Mouse (Mus musculus) MEL (cell line): ENCODE data around the gene Olfr435. TPM values are rescaled to one million over a fixed set of nuclear protein-coding genes. Genes with fewer than 3 reads are reported as not detected.

Experiments
- DNase-seq: peaks from one replicate; pipeline ENCODE4 v3.0.0; 2011; ENCODE audit warnings: low read depth, low spot score
- H3K27ac ChIP-seq: 2 replicates; pipeline ENCODE4 v1.5.1; 2012; ENCODE audit warnings: low read depth, mild to moderate bottlenecking, control low read depth, low read length, moderate library complexity; ENCODE audit not compliant: control insufficient read depth
- H3K27me3 ChIP-seq, 2 experiments: fragments of 150-350 bp in 1 of 2; sonication (generic) in 1 of 2; 2 replicates each; pipeline ENCODE4 v1.6.1; 2012; ENCODE audit warnings: low read length in 2 of 2, mild to moderate bottlenecking in 2 of 2, improper control_type of control experiment in 1 of 2, moderate library complexity in 1 of 2; ENCODE audit not compliant: insufficient read depth in 2 of 2, control insufficient read depth in 1 of 2
- H3K36me3 ChIP-seq, 2 experiments: 2 replicates each; pipeline ENCODE4 v1.6.1; 2012 to 2014; ENCODE audit warnings: low read length in 2 of 2, improper control_type of control experiment in 1 of 2, inconsistent platforms in 1 of 2, mild to moderate bottlenecking in 1 of 2; ENCODE audit not compliant: insufficient read depth in 2 of 2, control insufficient read depth in 1 of 2
- H3K4me1 ChIP-seq, 2 experiments: fragments of 150-350 bp in 1 of 2; sonication (generic) in 1 of 2; 2 replicates each; pipeline ENCODE4 v1.6.1; 2012; ENCODE audit warnings: low read length in 2 of 2, improper control_type of control experiment in 1 of 2, mild to moderate bottlenecking in 1 of 2; ENCODE audit not compliant: insufficient read depth in 2 of 2, control insufficient read depth in 1 of 2
- H3K4me3 ChIP-seq, 2 experiments: fragments of 150-350 bp in 1 of 2; sonication (generic) in 1 of 2; 2 replicates each; pipeline ENCODE4 v1.5.1; 2012; ENCODE audit warnings: low read depth in 2 of 2, low read length in 2 of 2, mild to moderate bottlenecking in 2 of 2, moderate library complexity in 2 of 2, control low read depth in 1 of 2, improper control_type of control experiment in 1 of 2; ENCODE audit not compliant: control insufficient read depth in 1 of 2, insufficient read depth in 1 of 2
- H3K79me2 ChIP-seq: 2 replicates; pipeline ENCODE4 v1.6.1; 2012; ENCODE audit warnings: mild to moderate bottlenecking, low read length, moderate library complexity; ENCODE audit not compliant: control insufficient read depth, poor library complexity, insufficient read depth
- H3K9ac ChIP-seq: 2 replicates; pipeline ENCODE4 v1.6.1; 2012; ENCODE audit warnings: low read depth, mild to moderate bottlenecking, control low read depth, low read length, moderate library complexity; ENCODE audit not compliant: control insufficient read depth, poor library complexity, severe bottlenecking
- H3K9me3 ChIP-seq: fragments of 150-350 bp; sonication (generic); replicated peaks from 2 replicates; pipeline ENCODE4 v1.6.1; 2012; ENCODE audit warnings: mild to moderate bottlenecking, low read length, improper control_type of control experiment, moderate library complexity; ENCODE audit not compliant: insufficient read depth
- CHD1 ChIP-seq: IDR thresholded peaks from 2 replicates; pipeline ENCODE4 v1.6.1; 2012; ENCODE audit warnings: low read depth, mild to moderate bottlenecking, inconsistent platforms, low read length, improper control_type of control experiment
- CHD2 ChIP-seq: IDR thresholded peaks from 2 replicates; pipeline ENCODE4 v1.6.1; 2011; ENCODE audit warnings: low read length, improper control_type of control experiment
- CTCF ChIP-seq, 3 experiments: IDR thresholded peaks in 2 of 3; conservative IDR thresholded peaks in 1 of 3; 2 replicates each; pipeline ENCODE4 v1.5.1; 2011 to 2012; ENCODE audit warnings: low read length in 3 of 3, low read depth in 2 of 3, mild to moderate bottlenecking in 2 of 3, improper control_type of control experiment in 1 of 3, inconsistent platforms in 1 of 3, mixed read lengths in 1 of 3, moderate library complexity in 1 of 3; ENCODE audit not compliant: control insufficient read depth in 1 of 3, insufficient read depth in 1 of 3, poor library complexity in 1 of 3, severe bottlenecking in 1 of 3
- E2F4 ChIP-seq: IDR thresholded peaks from 2 replicates; pipeline ENCODE4 v1.6.1; 2011; ENCODE audit warnings: low read depth, low read length, improper control_type of control experiment, borderline replicate concordance
- EP300 ChIP-seq, 2 experiments: IDR thresholded peaks; 2 replicates each; pipeline ENCODE4 v1.6.1; 2011; ENCODE audit warnings: improper control_type of control experiment in 2 of 2, low read length in 2 of 2, low read depth in 1 of 2, mild to moderate bottlenecking in 1 of 2
- GABPA ChIP-seq: IDR thresholded peaks from 2 replicates; pipeline ENCODE4 v1.6.1; 2012; ENCODE audit warnings: low read depth, mild to moderate bottlenecking, inconsistent platforms, low read length, improper control_type of control experiment, moderate library complexity
- JUND ChIP-seq: IDR thresholded peaks from 2 replicates; pipeline ENCODE4 v1.6.1; 2011; ENCODE audit warnings: low read depth, mild to moderate bottlenecking, improper control_type of control experiment, low read length
- MAZ ChIP-seq: IDR thresholded peaks from 2 replicates; pipeline ENCODE4 v1.6.1; 2012; ENCODE audit warnings: low read depth, mild to moderate bottlenecking, inconsistent platforms, low read length, improper control_type of control experiment
- MEF2A ChIP-seq: IDR thresholded peaks from 2 replicates; pipeline ENCODE4 v1.6.1; 2014; ENCODE audit warnings: low read depth, mild to moderate bottlenecking, inconsistent platforms, low read length, improper control_type of control experiment; ENCODE audit not compliant: poor library complexity, insufficient replicate concordance, severe bottlenecking; ENCODE audit errors: extremely low read depth
- MXI1 ChIP-seq: IDR thresholded peaks from 2 replicates; pipeline ENCODE4 v1.6.1; 2011; ENCODE audit warnings: mild to moderate bottlenecking, low read depth, low read length, improper control_type of control experiment
- MYB ChIP-seq: IDR thresholded peaks from 2 replicates; pipeline ENCODE4 v1.6.1; 2011; ENCODE audit warnings: mild to moderate bottlenecking, low read depth, low read length, improper control_type of control experiment
- POLR2AphosphoS2 ChIP-seq: IDR thresholded peaks from 2 replicates; pipeline ENCODE4 v1.6.1; 2011; ENCODE audit warnings: low read length, improper control_type of control experiment
- POLR2AphosphoS5 ChIP-seq: IDR thresholded peaks from 2 replicates; pipeline ENCODE4 v1.6.1; 2012; ENCODE audit warnings: low read depth, borderline replicate concordance, mild to moderate bottlenecking, inconsistent platforms, low read length, moderate library complexity, mixed read lengths
- RAD21 ChIP-seq: IDR thresholded peaks from 2 replicates; pipeline ENCODE4 v1.6.1; 2011; ENCODE audit warnings: mild to moderate bottlenecking, low read depth, low read length, improper control_type of control experiment
- RCOR1 ChIP-seq: IDR thresholded peaks from 2 replicates; pipeline ENCODE4 v1.6.1; 2012; ENCODE audit warnings: low read depth, mild to moderate bottlenecking, inconsistent platforms, low read length, improper control_type of control experiment
- SIN3A ChIP-seq: IDR thresholded peaks from 2 replicates; pipeline ENCODE4 v1.6.1; 2012; ENCODE audit warnings: low read length, improper control_type of control experiment, inconsistent platforms
- SMC3 ChIP-seq: IDR thresholded peaks from 2 replicates; pipeline ENCODE4 v1.6.1; 2011; ENCODE audit warnings: low read depth, low read length, improper control_type of control experiment
- TCF12 ChIP-seq: IDR thresholded peaks from 2 replicates; pipeline ENCODE4 v1.6.1; 2014; ENCODE audit warnings: low read depth, mild to moderate bottlenecking, inconsistent platforms, low read length, improper control_type of control experiment, moderate library complexity
- UBTF ChIP-seq: IDR thresholded peaks from 2 replicates; pipeline ENCODE4 v1.6.1; 2012; ENCODE audit warnings: low read depth, mild to moderate bottlenecking, inconsistent platforms, low read length, improper control_type of control experiment, moderate library complexity, borderline replicate concordance; ENCODE audit not compliant: insufficient read depth
- USF1 ChIP-seq: IDR thresholded peaks from 2 replicates; pipeline ENCODE4 v1.6.1; 2014; ENCODE audit warnings: low read depth, mild to moderate bottlenecking, inconsistent platforms, low read length, improper control_type of control experiment, moderate library complexity
- USF2 ChIP-seq, 2 experiments: IDR thresholded peaks; 2 replicates each; pipeline ENCODE4 v1.6.1; 2011 to 2012; ENCODE audit warnings: improper control_type of control experiment in 2 of 2, low read length in 2 of 2, borderline replicate concordance in 1 of 2, inconsistent platforms in 1 of 2, low read depth in 1 of 2, mild to moderate bottlenecking in 1 of 2; ENCODE audit not compliant: insufficient read depth in 1 of 2
- ZC3H11A ChIP-seq: IDR thresholded peaks from 2 replicates; pipeline ENCODE4 v1.6.1; 2012; ENCODE audit warnings: low read depth, mild to moderate bottlenecking, inconsistent platforms, low read length, improper control_type of control experiment
- ZKSCAN1 ChIP-seq: IDR thresholded peaks from 2 replicates; pipeline ENCODE4 v1.6.1; 2012; ENCODE audit warnings: low read depth, mild to moderate bottlenecking, inconsistent platforms, low read length, improper control_type of control experiment, moderate library complexity
- ZMIZ1 ChIP-seq: IDR thresholded peaks from 2 replicates; pipeline ENCODE4 v1.6.1; 2012; ENCODE audit warnings: low read depth, mild to moderate bottlenecking, inconsistent platforms, low read length, improper control_type of control experiment, moderate library complexity
- polyA plus RNA-seq, 2 experiments: library from polyadenylated mRNA; stranded (reverse) in 1 of 2; unstranded in 1 of 2; fragments of >175 nt in 1 of 2; fragments of >200 nt in 1 of 2; gene quantifications; 2 replicates each; pipeline versions ENCODE4 v1.2.1 to v1.2.4; 2012; ENCODE audit warnings: low replicate concordance in 2 of 2, low read depth in 1 of 2; ENCODE audit not compliant: insufficient read length in 2 of 2, insufficient read depth in 1 of 2, missing spikeins in 1 of 2
- total RNA-seq: library from RNA; depleted of rRNA; stranded (reverse); fragments of 300-350 nt; gene quantifications from 2 replicates; pipeline ENCODE4 v1.2.3, GENCODE M21; 2012

Gene Olfr435
- total and polyA plus RNA-seq, 3 experiments, result not detected

DNA sequence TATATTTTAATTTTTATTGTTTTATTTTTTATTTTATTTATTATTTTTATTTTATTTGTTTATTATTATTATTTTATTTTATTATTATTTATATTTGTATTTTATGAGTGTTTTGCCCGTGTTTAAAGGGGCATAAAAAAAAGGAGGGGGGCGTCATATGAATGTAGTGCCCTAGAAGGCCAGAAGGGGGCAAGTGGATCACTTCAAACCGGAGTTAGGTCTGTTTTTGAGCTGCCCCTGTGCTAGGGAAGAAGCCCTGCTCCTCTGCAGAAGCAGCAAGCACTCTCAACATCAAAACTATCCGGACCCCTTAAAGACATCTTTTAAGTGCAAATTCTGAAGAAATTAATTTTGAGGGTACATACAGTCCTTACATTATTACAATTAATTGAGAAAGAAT is 45.1 kb downstream of the Olfr435 start:
- Histone ChIP-seq H3K27me3 (no peaks in the 10 kb centered on the region), H3K9me3 (no peaks in the 10 kb centered on the region), H3K36me3 (no peaks in the 10 kb centered on the region)
- peak; percentile 40 for TF ChIP-seq RAD21
- TF ChIP-seq MXI1, result no peak
- peak; percentile 20 to 45 (median 31); a peak in 4 of 6 replicates for TF ChIP-seq CTCF (IDR thresholded peaks at IDR 0.05 in 2 of 3, conservative IDR thresholded peaks at IDR 0.05 in 1 of 3; ENCODE audit: control insufficient read depth in 1 of 3, insufficient read depth in 1 of 3, low read depth in 2 of 3, low read length in 3 of 3, poor library complexity in 1 of 3, severe bottlenecking in 1 of 3)
- TF ChIP-seq SIN3A, result no peak
- TF ChIP-seq SMC3, result peak; percentile 52
- no peak for TF ChIP-seq MAZ
- TF ChIP-seq JUND, result no peak
- TF ChIP-seq MEF2A, result no peak
- TF ChIP-seq GABPA, result no peak
- TF ChIP-seq, all 39 proteins: peak for 3
- Histone ChIP-seq H3K4me3 (no peak overlapping the region), H3K27ac (no peak overlapping the region), H3K79me2 (no peaks in the 10 kb centered on the region), H3K9ac (no peak overlapping the region), H3K4me1 (no peaks in the 10 kb centered on the region)
- DNase-seq, result peak; percentile 32

DNA sequence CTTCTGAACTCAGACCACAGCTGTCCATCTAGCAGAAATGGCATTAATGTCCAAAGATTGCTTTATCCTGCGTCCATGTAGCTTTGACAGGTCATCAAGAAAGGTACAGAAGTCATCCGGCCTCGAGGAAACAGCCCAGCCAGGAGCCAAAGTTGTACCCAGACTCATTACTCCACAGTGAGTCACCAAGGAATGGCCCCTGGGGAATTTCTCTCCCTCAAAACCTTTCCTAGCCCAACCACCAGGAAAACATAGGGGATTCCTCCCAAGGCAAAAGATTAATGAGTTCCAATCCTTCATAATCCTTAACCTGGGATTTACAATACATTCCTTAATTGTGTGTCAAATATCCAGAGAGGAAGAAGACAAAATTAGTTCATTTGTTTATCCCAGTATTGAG is 50.5 kb downstream of the Olfr435 start:
- TF ChIP-seq ZMIZ1 (no peak), RCOR1 (no peak), POLR2AphosphoS5 (no peak), RAD21 (no peak), USF1 (no peak), EP300 (IDR thresholded peaks at IDR 0.05; ENCODE audit: low read depth in 1 of 2, low read length in 2 of 2) (no peak), TCF12 (no peak), ZC3H11A (no peak), MAZ (no peak), ZKSCAN1 (no peak), CHD1 (no peak), GABPA (no peak), MYB (no peak), E2F4 (no peak), UBTF (no peak), POLR2AphosphoS2 (no peak), CHD2 (no peak), JUND (no peak), USF2 (IDR thresholded peaks at IDR 0.05; ENCODE audit: borderline replicate concordance in 1 of 2, insufficient read depth in 1 of 2, low read depth in 1 of 2, low read length in 2 of 2) (no peak)
- Histone ChIP-seq H3K79me2 (no peaks in the 10 kb centered on the region), H3K27ac (no peak overlapping the region), H3K4me1 (no peaks in the 10 kb centered on the region), H3K9ac (no peak overlapping the region), H3K4me3 (no peak overlapping the region), H3K36me3 (no peaks in the 10 kb centered on the region), H3K9me3 (no peaks in the 10 kb centered on the region), H3K27me3 (no peaks in the 10 kb centered on the region)
- no peak for DNase-seq
